In genomic region chr9:49912306-49912705, GRCm38 (mm10) we compare ENCODE assay signal across 22 mouse cellular contexts.
"Had no signal": no experiment of that assay in that cellular context is flagged by ENCODE, and none has a peak within 500 bp of the region (broad histone marks: within the 10 kb centered on the region; RNA-seq: fewer than 3 reads in every experiment).

No protein-coding gene starts in this region.

- H3K27me3 ChIP-seq: heart, embryonic 12.5 days; hindbrain, embryonic 12.5 days; intestine, embryonic 15.5 days; limb, embryonic 13.5 days; limb, embryonic 15.5 days; liver, embryonic 12.5 days had no signal

- H3K36me3 ChIP-seq: heart, embryonic 10.5 days; heart, embryonic 12.5 days; hindbrain, embryonic 10.5 days; hindbrain, embryonic 12.5 days; intestine, embryonic 15.5 days; limb, embryonic 13.5 days; limb, embryonic 15.5 days; liver, embryonic 12.5 days had no signal

- DNase-seq: gastrocnemius, adult 2 months; gastrocnemius, postnatal 10 days; gastrocnemius, postnatal 25 days; heart, adult 18-20 months; heart, postnatal 10 days; heart, postnatal 4 days; kidney, adult 18-20 months; kidney, adult 9 months; kidney, postnatal 10 days; kidney, postnatal 25 days; kidney, postnatal 4 days; left cerebral cortex, postnatal 4 days had no signal

- H3K4me3 ChIP-seq: gastrocnemius, adult 2 months; heart, embryonic 10.5 days; heart, embryonic 12.5 days; hindbrain, embryonic 10.5 days; hindbrain, embryonic 12.5 days; intestine, embryonic 15.5 days; layer of hippocampus, adult 2 months; left cerebral cortex, adult 2 months; limb, embryonic 13.5 days; limb, embryonic 15.5 days; liver, embryonic 12.5 days had no signal
